Mouse (Mus musculus) myocyte (in vitro differentiated cells): ENCODE data around the gene Hacd4. TPM values are rescaled to one million over a fixed set of nuclear protein-coding genes. Genes with fewer than 3 reads are reported as not detected.

Experiments
- H3K27me3 ChIP-seq: one replicate; pipeline ENCODE4 v1.6.1; 2011; ENCODE audit not compliant: control insufficient read depth, insufficient read depth, insufficient read length
- H3K36me3 ChIP-seq: one replicate; pipeline ENCODE4 v1.6.1; 2011; ENCODE audit not compliant: control insufficient read depth, insufficient read depth
- H3K4me2 ChIP-seq: one replicate; pipeline ENCODE4 v1.6.1; 2011; ENCODE audit warnings: low read depth, control low read depth
- H3K4me3 ChIP-seq: one replicate; pipeline ENCODE4 v1.5.1; 2011; ENCODE audit warnings: mild to moderate bottlenecking, control low read depth, moderate library complexity
- H3K79me2 ChIP-seq: one replicate; pipeline ENCODE4 v1.6.1; 2011; ENCODE audit not compliant: control insufficient read depth, insufficient read depth
- H3ac ChIP-seq: one replicate; pipeline ENCODE4 v1.6.1; 2011; ENCODE audit not compliant: control insufficient read depth, insufficient read length
- CEBPB ChIP-seq: IDR thresholded peaks from 2 replicates; pipeline ENCODE4 v1.6.1; 2011; ENCODE audit warnings: mild to moderate bottlenecking, moderate library complexity; ENCODE audit not compliant: poor library complexity, insufficient read depth, severe bottlenecking
- E2F4 ChIP-seq: IDR thresholded peaks from one replicate; pipeline ENCODE4 v1.6.1; 2011; ENCODE audit warnings: mild to moderate bottlenecking, control low read depth, moderate library complexity; ENCODE audit not compliant: insufficient read depth
- MAX ChIP-seq: IDR thresholded peaks from one replicate; pipeline ENCODE4 v1.6.1; 2011; ENCODE audit warnings: low read depth, mild to moderate bottlenecking, control low read depth
- MYOD1 ChIP-seq, 3 experiments: IDR thresholded peaks; one replicate each; pipeline ENCODE4 v1.6.1; 2011; ENCODE audit warnings: control low read depth in 2 of 3, low read depth in 2 of 3, mild to moderate bottlenecking in 2 of 3, moderate library complexity in 1 of 3; ENCODE audit not compliant: insufficient read length in 2 of 3, control insufficient read depth in 1 of 3
- MYOG ChIP-seq, 3 experiments: IDR thresholded peaks; one replicate each; pipeline ENCODE4 v1.6.1; 2011; ENCODE audit warnings: control low read depth in 2 of 3, low read depth in 2 of 3, mild to moderate bottlenecking in 2 of 3; ENCODE audit not compliant: insufficient read length in 2 of 3, control insufficient read depth in 1 of 3, insufficient read depth in 1 of 3
- POLR2A ChIP-seq: IDR thresholded peaks from one replicate; pipeline ENCODE4 v1.6.1; 2011; ENCODE audit warnings: low read depth, mild to moderate bottlenecking, control low read depth, moderate library complexity; ENCODE audit not compliant: insufficient read length
- POLR2AphosphoS2 ChIP-seq: IDR thresholded peaks from one replicate; pipeline ENCODE4 v1.6.1; 2011; ENCODE audit warnings: low read depth, control low read depth; ENCODE audit not compliant: insufficient read length
- REST ChIP-seq: IDR thresholded peaks from one replicate; pipeline ENCODE4 v1.6.1; 2011; ENCODE audit warnings: mild to moderate bottlenecking, control low read depth, moderate library complexity; ENCODE audit not compliant: insufficient read depth, insufficient read length
- SRF ChIP-seq: IDR thresholded peaks from one replicate; pipeline ENCODE4 v1.6.1; 2011; ENCODE audit warnings: low read depth; ENCODE audit not compliant: control insufficient read depth, insufficient read length
- TCF12 ChIP-seq: IDR thresholded peaks from one replicate; pipeline ENCODE4 v1.6.1; 2011; ENCODE audit warnings: mild to moderate bottlenecking, control low read depth; ENCODE audit not compliant: poor library complexity, insufficient read depth, severe bottlenecking
- TCF3 ChIP-seq: IDR thresholded peaks from one replicate; pipeline ENCODE4 v1.6.1; 2011; ENCODE audit warnings: low read depth, control low read depth; ENCODE audit not compliant: insufficient read length
- USF1 ChIP-seq: IDR thresholded peaks from one replicate; pipeline ENCODE4 v1.6.1; 2011; ENCODE audit warnings: low read depth, mild to moderate bottlenecking, control low read depth, moderate library complexity
- polyA plus RNA-seq: library from polyadenylated mRNA; unstranded; fragments of >200 nt; fragmentation: generic; extraction: Trizol; gene quantifications from one replicate; pipeline ENCODE4 v1.2.1, GENCODE M21; 2012; ENCODE audit warnings: missing spikeins

Gene Hacd4
- polyA plus RNA-seq, 1 experiment = 2.4 TPM

GRCm38 (mm10) chr4:88357431-88357830 lies 81.3 kb downstream of the Hacd4 start:
- Histone ChIP-seq H3K4me3 (no peak overlapping the region), H3K27me3 (no peaks in the 10 kb centered on the region), H3K36me3 (no peaks in the 10 kb centered on the region), H3ac (no peak overlapping the region), H3K79me2 (no peaks in the 10 kb centered on the region), H3K4me2 (no peak overlapping the region)
- TF ChIP-seq MAX = no peak
- TF ChIP-seq USF1 = no peak
- TF ChIP-seq TCF12 = no peak
- no peak for TF ChIP-seq MYOG (IDR thresholded peaks at IDR 0.05; ENCODE audit: control insufficient read depth in 1 of 3, insufficient read depth in 1 of 3, insufficient read length in 2 of 3, low read depth in 2 of 3)
- no peak for TF ChIP-seq TCF3
- no peak for TF ChIP-seq CEBPB
- TF ChIP-seq SRF = no peak
- TF ChIP-seq POLR2AphosphoS2 = no peak
- TF ChIP-seq REST = no peak
- TF ChIP-seq E2F4 = no peak
- no peak for TF ChIP-seq POLR2A
- TF ChIP-seq MYOD1 (IDR thresholded peaks at IDR 0.05; ENCODE audit: control insufficient read depth in 1 of 3, insufficient read length in 2 of 3, low read depth in 2 of 3) = no peak

- Histone ChIP-seq H3K27me3 (no peaks in the 10 kb centered on the region), H3K4me3 (no peak overlapping the region), H3K36me3 (no peaks in the 10 kb centered on the region), H3ac (no peak overlapping the region), H3K4me2 (no peak overlapping the region), H3K79me2 (no peaks in the 10 kb centered on the region)
- TF ChIP-seq MAX = no peak
- no peak for TF ChIP-seq USF1
- no peak for TF ChIP-seq POLR2AphosphoS2
- no peak for TF ChIP-seq TCF12
- no peak for TF ChIP-seq SRF
- no peak for TF ChIP-seq E2F4
- no peak for TF ChIP-seq TCF3
- no peak for TF ChIP-seq CEBPB
- no peak for TF ChIP-seq REST
- TF ChIP-seq POLR2A = no peak
- TF ChIP-seq MYOD1 (IDR thresholded peaks at IDR 0.05; ENCODE audit: control insufficient read depth in 1 of 3, insufficient read length in 2 of 3, low read depth in 2 of 3) = no peak
- TF ChIP-seq MYOG (IDR thresholded peaks at IDR 0.05; ENCODE audit: control insufficient read depth in 1 of 3, insufficient read depth in 1 of 3, insufficient read length in 2 of 3, low read depth in 2 of 3) = no peak
Measured at GRCm38 (mm10) chr4:88356652-88357051, 82.1 kb downstream of the Hacd4 start.

GRCm38 (mm10) chr4:88350910-88351309 lies 87.8 kb downstream of the Hacd4 start:
- H3K27me3 ChIP-seq = no peaks in the 10 kb centered on the region
- no peaks in the 10 kb centered on the region for H3K79me2 ChIP-seq
- H3K36me3 ChIP-seq = no peaks in the 10 kb centered on the region
- no peak overlapping the region for H3K4me2 ChIP-seq
- no peak for TF ChIP-seq TCF12
- TF ChIP-seq POLR2AphosphoS2 = no peak
- no peak for TF ChIP-seq SRF
- TF ChIP-seq MAX = no peak
- no peak for TF ChIP-seq MYOG (IDR thresholded peaks at IDR 0.05; ENCODE audit: control insufficient read depth in 1 of 3, insufficient read depth in 1 of 3, insufficient read length in 2 of 3, low read depth in 2 of 3)
- TF ChIP-seq USF1 = no peak
- TF ChIP-seq POLR2A = no peak
- TF ChIP-seq MYOD1 (IDR thresholded peaks at IDR 0.05; ENCODE audit: control insufficient read depth in 1 of 3, insufficient read length in 2 of 3, low read depth in 2 of 3) = no peak
- no peak for TF ChIP-seq TCF3
- TF ChIP-seq CEBPB = no peak
- TF ChIP-seq REST = no peak
- TF ChIP-seq E2F4 = no peak
- no peak overlapping the region for H3K4me3 ChIP-seq
- H3ac ChIP-seq = no peak overlapping the region

Other genes starting within 250 kb of the Hacd4 start
- gene Ifnb1, start 83.8 kb upstream of the Hacd4 start, polyA plus RNA-seq = not detected
- gene Ifna15, start 119.3 kb upstream of the Hacd4 start, polyA plus RNA-seq = not detected
- gene Ifna14, start 132.9 kb upstream of the Hacd4 start, polyA plus RNA-seq = not detected
- gene Ifna9, start 153.5 kb upstream of the Hacd4 start, polyA plus RNA-seq = not detected
- gene Ifna12, start 164.4 kb upstream of the Hacd4 start, polyA plus RNA-seq = not detected
- not detected for gene C87499, start 195.5 kb upstream of the Hacd4 start, polyA plus RNA-seq
- gene Ifna13, start 205.5 kb upstream of the Hacd4 start, polyA plus RNA-seq = not detected
- gene Ifna16, start 238.0 kb upstream of the Hacd4 start, polyA plus RNA-seq = not detected
- gene Ifna2, start 245.0 kb upstream of the Hacd4 start, polyA plus RNA-seq = not detected